Mouse (Mus musculus): ENCODE data around the gene Ccdc180.

Ccdc180 gene

DNA sequence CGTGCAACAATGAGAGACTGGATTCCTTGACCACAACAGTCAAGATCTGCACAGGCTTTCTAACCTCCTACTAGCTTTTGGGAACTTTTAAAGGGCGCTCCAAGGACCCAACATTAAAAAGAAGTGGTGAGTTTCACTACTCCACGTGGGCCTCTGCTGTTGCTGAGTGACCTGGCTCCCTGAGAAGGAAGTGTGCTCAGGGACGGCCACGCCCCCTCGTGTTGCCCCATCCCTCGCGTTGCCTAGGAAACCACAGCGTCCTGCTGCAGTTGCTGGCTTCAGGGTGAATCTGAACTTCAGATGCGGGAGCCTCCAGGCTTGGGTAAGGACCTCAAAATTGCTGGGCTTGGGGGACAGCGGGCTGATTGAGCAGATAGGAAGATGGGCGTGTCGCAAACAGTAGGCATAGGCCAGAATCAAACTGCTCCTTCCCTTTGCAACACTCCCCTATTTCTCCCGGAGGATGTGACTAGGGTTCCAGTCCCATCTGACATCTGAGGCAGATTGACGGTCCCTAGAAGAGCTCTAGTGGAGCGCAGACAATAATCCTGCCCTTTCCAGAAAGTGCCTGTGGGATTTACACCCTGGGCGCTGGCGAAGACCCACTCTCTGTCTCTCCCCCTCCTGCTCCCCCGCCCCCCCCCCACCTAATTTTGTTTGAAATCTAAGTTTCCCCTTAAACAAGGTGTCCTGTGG is at the start of gene Ccdc180:
Gene Ccdc180, plus strand, starts transcription at position 238 of the 696 bp plus-strand sequence.
- DNase-seq: peak; percentile 97

DNA sequence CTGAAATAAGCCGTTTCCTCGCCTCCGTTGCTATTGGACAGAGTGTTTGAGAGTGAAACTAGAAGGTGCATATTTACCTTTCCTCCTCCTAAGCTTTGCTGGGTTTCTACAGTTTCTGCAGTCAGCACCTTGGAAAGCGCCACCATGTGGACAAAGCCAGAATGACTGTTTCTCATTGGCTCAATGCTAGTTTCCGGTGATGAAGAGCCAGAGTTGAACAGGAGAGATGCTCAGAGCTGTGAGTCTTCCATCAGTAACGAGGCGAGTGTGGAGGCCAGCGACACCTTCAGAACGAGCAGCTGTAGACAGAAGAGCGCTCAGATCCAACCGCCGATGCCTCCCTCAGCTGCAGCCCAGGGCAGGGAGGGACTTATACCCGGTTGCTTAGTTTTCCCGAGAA is 45.7 kb upstream of the Ccdc180 start:
- no peak for DNase-seq

DNA sequence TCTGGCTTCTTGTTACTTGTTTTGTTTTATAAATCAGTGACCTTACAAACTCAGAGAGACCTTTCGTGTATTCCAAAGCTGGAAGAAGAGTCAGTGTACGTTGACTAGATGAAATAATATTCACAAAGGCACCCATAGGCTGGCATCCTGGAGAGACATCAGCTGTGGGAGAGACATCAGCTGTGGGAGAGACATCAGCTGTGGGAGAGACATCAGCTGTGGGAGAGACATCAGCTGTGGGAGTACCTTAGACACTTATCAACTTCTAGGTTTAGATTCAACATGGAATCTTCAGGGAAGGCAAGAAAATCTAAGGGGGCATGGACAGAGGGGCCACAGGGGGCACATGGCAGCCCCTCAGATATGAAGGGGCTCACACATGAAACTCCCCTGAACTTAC is 43.8 kb upstream of the Ccdc180 start:
- DNase-seq: no peak

GRCm38 (mm10) chr4:45848109-45848824 is 41.8 kb upstream of the Ccdc180 start, which contains the start of gene Stra6l:
Gene Stra6l, plus strand, starts transcription at chr4:45848664.
- DNase-seq: no peak

DNA sequence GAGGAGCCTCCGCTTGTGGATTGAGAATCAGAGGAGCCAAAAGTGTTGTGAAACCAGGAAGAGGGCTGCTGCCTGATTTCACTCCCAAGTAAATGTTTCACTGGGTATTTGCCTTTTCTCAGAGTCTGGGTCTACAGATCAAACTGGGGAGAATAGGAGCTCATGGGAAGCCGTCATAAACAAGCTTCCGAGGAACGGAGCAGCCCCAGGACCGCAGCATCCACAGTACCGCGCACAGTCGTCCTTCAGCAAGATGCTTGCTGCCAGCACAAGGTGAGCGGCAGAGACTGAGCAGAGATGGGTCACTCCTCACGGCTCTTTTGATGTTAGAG is 41.3 kb upstream of the Ccdc180 start:
- DNase-seq: no peak

DNA sequence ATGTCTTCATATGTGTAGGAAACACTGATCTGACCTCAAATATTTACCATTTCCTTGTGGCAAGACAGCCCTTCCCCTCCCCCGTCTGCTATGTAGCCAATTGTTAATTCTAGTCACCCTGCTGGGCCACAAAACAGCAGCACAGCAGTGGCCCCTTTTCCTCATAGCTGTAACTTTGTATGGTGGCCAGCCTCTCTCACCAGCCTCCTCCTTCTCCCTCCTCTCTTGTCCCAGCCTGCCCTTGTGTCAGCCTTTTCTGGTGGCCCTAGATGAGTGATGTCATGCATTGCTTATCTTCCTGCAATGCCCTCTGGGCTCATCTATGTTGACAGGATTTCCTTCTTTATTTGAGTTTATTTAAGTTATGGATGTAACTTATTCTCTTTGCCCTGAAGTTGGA is 40.7 kb upstream of the Ccdc180 start:
- DNase-seq: peak; percentile 53

- no peak for DNase-seq
Observed at GRCm38 (mm10) chr4:45851640-45852051, 38.5 kb upstream of the Ccdc180 start.

DNA sequence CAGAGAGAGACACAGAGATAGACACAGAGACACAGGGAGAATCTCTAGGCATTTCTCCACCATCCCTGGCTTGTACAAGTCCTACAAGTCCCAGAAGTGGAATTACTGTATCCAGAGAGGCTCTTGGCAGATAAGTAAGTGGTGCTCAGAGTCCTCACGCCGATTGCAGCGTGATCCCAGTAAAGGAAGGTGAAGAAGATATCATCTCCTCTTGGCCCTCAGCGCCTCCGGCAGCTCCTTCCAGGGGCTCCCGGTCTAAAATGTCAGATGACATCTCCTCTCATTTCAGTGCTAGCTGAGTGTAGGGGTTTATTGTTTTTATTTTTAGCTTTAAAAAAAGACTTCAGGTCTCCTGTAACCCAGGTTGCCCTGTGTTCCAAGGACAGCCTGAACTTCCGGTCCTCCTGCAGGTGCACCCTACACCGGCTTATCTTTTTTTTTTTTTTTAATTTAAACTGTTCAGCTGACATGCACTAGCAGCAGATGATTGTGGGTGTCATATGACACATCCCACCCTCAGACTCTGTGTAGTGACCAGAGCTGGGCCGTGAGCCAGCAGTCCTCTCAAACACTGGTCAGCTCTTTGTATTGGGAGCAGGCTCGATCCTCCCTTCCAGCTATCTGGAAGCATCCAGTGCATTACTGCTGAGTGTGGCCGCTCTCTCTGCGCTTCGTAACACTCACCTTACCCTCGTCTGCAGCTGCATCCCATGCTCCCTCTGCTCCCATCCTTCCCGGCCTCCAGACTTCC is 36.4 kb upstream of the Ccdc180 start:
- no peak for DNase-seq

GRCm38 (mm10) chr4:45855803-45856424 is 34.2 kb upstream of the Ccdc180 start:
- peak; percentile 88 for DNase-seq

DNA sequence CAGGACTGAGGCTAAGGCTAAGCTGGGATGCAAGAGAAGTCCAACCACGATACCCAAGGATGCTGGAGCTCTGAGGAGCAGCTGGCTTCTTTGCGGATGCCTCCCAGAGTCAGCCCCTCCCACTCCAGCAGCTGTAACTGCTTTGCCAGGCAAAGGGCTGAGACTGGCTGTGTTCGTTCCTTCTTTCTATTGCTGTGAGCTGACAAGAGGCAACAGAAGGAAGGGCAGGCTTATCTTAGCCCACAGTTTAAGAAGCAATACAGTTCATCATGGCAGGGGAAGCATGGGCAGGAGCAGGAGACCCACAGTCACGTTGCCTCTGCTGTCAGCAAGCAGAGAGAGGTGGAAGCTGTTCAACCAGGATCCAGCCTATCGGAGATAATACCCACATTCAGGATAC is 28.9 kb upstream of the Ccdc180 start:
- no peak for DNase-seq

DNA sequence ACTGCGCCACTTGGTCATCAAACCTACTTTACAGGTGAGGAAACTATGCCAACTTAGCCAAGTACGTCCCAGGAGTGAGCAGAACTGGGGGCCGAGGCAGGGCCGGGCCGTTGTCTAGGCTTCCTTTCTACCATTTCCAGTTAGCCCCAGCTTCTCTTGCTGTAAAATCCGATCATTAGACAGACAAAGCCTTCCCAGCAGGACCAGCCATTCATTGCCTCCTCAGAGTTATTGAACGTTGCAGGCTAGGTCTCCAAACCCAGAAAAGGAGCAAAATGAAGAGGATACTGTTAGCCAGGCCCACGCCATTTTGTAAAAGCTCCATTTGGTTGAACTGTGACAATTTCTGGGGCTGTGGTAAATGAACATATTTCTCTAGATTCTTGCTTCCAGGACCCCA is 22.7 kb upstream of the Ccdc180 start:
- no peak for DNase-seq

DNA sequence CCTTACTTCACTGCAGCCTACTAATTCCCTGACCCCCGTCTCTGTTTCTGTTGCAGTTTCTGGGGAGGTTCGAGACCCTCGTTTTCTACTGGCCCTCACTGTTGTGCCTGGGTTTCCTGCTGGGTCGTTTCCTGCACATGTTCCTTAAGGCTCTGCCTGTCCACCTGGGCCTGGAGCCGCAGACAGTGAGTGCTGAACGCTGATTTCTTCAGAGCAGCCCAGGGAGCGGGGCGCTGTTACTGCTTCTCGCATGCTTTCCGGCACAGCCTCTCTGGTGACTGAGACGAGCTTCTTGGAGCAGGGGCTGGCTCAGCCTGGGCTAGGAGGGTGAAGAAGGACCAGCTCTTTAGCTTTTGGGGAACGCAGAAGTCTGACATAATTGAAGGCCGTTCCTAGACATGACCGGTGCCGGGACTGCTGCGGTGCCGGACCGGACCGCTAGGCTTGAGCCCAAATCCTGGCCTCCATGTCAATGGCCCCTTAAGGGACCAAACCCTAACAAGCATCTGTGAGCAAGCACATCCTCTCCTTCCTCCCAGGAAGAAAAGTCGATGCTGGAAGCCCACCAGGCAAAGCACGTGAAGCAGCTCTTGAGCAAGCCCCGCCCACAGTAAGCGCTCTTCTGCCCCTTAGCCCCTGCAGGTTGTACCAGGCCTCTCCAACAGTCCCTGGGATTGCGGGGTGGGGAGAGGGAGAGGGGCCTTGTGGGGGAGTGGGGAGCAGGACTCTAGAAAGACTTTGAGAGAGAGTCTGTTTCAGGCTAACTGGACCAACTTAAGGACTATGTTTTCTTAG is 20.9 kb upstream of the Ccdc180 start:
- no peak for DNase-seq

GRCm38 (mm10) chr4:45872147-45872546 is 18.0 kb upstream of the Ccdc180 start:
- DNase-seq: no peak

DNA sequence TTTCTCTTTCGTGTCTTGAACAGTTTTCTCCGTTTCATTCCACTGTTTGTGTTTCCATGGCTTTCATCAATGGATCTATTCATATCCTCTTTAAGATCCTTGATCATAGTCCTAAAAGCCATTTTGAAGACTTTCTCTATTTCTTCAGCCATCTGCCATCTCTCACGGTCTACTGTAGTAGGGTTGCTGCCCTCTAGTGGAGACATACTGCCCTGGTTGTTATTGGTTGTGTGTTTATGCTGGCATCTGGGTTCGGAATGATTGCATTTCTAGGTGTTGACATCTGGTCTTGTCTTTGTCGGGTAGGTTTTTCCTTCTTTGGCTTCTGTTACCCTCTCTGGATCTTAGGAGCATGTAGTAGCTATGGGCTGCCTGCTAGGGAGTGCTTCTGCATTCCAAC is 11.2 kb upstream of the Ccdc180 start:
- no peak for DNase-seq

DNA sequence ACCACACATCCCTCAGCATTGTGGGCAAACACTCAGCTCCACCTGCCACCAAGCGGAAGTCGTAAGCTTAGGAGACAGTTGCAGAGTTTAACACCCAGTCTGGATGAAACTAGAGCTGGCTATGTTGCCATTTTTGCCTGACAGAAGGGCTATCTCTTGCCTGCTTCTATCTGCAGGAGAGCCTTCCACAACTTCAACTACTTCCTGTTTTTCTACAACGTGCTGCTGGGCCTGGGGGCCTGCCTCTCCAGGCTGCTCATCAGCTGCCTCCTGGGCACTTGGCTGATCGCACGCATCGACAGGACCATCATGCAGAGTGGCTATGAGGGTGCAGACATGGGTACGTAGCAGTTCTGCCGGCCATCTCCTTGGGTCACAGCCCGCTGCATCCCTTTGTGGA is 7.6 kb upstream of the Ccdc180 start:
- DNase-seq: no peak

DNA sequence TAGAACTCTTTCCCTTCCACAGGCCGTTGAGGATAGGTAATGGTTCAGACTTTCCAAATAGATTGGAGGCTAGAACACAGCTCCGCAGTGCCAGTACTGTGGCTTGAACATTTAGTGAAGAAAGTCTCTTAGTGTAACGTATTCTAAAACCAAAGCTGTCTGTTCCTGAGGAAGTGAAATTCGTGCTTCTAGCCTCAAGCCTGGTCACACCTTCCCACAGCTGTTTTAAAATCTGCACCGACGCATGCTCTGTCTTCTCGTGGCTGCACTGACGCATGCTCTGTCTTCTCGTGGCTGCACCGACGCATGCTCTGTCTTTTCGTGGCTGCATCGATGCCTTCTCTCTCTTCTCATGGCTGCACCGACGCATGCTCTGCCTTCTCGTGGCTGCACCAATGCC is 6.9 kb upstream of the Ccdc180 start:
- no peak for DNase-seq

- DNase-seq: no peak
Observed at GRCm38 (mm10) chr4:45889487-45889886, 616 bp upstream of the Ccdc180 start.

DNA sequence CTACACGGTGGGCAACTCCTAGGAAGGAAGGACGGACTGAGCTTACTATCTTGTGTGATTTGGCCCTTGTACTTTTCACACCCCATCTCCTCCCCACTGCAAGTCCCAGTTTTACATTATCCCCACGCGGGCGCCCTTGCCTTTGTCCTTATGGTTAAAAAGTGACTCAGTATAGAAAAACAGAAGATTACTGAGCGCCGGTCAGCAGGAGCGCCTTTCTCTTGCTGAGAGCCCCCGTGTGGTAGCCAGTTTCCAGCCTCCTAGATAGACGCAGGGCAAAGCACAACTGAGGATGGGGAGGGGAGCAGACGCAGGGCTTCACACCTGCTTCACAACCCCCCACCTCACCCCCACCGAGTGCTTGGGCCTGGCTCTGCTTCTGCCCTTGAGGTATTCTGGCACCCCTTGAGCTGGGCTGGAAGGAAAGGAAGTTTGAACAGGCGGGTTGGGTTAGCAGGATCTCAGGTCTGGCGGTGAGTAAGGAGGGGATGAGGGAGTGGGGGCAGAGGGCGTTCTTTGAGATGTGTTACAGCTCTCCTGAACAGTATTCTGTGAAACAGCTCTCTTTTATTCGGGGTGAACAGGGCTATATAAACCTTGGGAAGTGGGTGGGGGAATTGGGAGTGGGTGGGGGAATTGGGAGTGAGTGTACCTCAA is 6.5 kb downstream of the Ccdc180 start:
- DNase-seq: no peak

DNA sequence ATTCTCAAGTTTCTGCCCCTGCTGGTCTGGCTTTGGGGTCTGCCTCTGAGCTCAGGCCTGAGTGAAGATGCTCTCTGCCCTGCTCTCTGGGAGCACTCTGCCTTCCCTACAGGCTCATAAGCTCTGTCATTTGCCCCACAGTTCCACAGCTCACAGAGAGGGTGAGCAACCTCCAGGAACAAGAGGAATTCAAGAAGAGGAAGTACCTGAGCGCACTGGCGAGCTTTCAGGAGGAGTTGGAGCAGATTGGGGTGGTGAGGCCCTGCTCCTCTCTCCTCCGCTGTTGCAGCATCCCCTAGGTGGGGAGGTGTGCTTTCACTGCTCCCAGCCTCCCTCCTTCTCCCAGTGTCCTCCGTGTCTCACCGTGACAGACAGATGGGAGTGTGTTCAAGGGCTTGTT is 8.3 kb downstream of the Ccdc180 start:
- DNase-seq: no peak

- peak; percentile 89 for DNase-seq
Observed at GRCm38 (mm10) chr4:45909256-45909655, 19.2 kb downstream of the Ccdc180 start.

GRCm38 (mm10) chr4:45909924-45910323 is 19.8 kb downstream of the Ccdc180 start:
- no peak for DNase-seq

- DNase-seq: no peak
Observed at GRCm38 (mm10) chr4:45911256-45911655, 21.2 kb downstream of the Ccdc180 start.
